Mouse (Mus musculus): ENCODE measurements at regions not wholly inside any gene's neighbourhood (a gene's known extent, or its start where the extent isn't known, plus 50 kb on each side); places are given as distances from the start of the nearest gene placed in this dataset.

- no peaks in the 10 kb centered on the region for H3K4me1 ChIP-seq
- H3K27me3 ChIP-seq: peaks cover 40% of the 10 kb centered on the region
- 45% methylated on average over 11 of the region's 11 CpGs for WGBS
- no peak overlapping the region for H3K4me2 ChIP-seq (replicated peaks)
- no peak overlapping the region for H3K4me3 ChIP-seq (replicated peaks)
- no peaks in the 10 kb centered on the region for H3K9me3 ChIP-seq (replicated peaks)
- no peak overlapping the region for H3K9ac ChIP-seq
- ATAC-seq (ENCODE audit: insufficient number of reproducible peaks, low FRiP score, low TSS enrichment, low read depth): no peak
- no peaks in the 10 kb centered on the region for H3K36me3 ChIP-seq
- H3K27ac ChIP-seq (replicated peaks): no peak overlapping the region
Measured at GRCm38 (mm10) chr8:12487201-12487600, 85.6 kb upstream of the Spaca7 start.

- no peak overlapping the region for H3K4me2 ChIP-seq (replicated peaks)
- no peak overlapping the region for H3K27ac ChIP-seq (replicated peaks)
- ATAC-seq (ENCODE audit: insufficient number of reproducible peaks, low FRiP score, low TSS enrichment, low read depth): no peak
- no peak overlapping the region for H3K9ac ChIP-seq
- no peaks in the 10 kb centered on the region for H3K9me3 ChIP-seq (replicated peaks)
- H3K36me3 ChIP-seq: no peaks in the 10 kb centered on the region
- H3K4me3 ChIP-seq (replicated peaks): no peak overlapping the region
- no peaks in the 10 kb centered on the region for H3K4me1 ChIP-seq
- 86% methylated on average over 5 of the region's 5 CpGs for WGBS
- H3K27me3 ChIP-seq: peaks cover 39% of the 10 kb centered on the region
Measured at GRCm38 (mm10) chr8:12489194-12489593, 83.6 kb upstream of the Spaca7 start.

- H3K4me3 ChIP-seq (replicated peaks): no peak overlapping the region
- no peak overlapping the region for H3K9ac ChIP-seq
- ATAC-seq (ENCODE audit: insufficient number of reproducible peaks, low FRiP score, low TSS enrichment, low read depth): no peak
- no peak overlapping the region for H3K27ac ChIP-seq (replicated peaks)
- H3K27me3 ChIP-seq: peaks cover 44% of the 10 kb centered on the region
- 62% methylated on average over 6 of the region's 6 CpGs for WGBS
- no peaks in the 10 kb centered on the region for H3K4me1 ChIP-seq
- H3K36me3 ChIP-seq: no peaks in the 10 kb centered on the region
- no peak overlapping the region for H3K4me2 ChIP-seq (replicated peaks)
- no peaks in the 10 kb centered on the region for H3K9me3 ChIP-seq (replicated peaks)
Measured at GRCm38 (mm10) chr8:12491472-12491871, 81.4 kb upstream of the Spaca7 start.

GRCm38 (mm10) chr8:12492461-12492860, 80.4 kb upstream of the Spaca7 start:
- WGBS: 60% methylated on average over 2 of the region's 2 CpGs
- Histone ChIP-seq H3K27me3 (peaks cover 37% of the 10 kb centered on the region), H3K4me3 (replicated peaks) (no peak overlapping the region), H3K4me2 (replicated peaks) (no peak overlapping the region), H3K27ac (replicated peaks) (no peak overlapping the region), H3K36me3 (no peaks in the 10 kb centered on the region), H3K9me3 (replicated peaks) (no peaks in the 10 kb centered on the region), H3K9ac (no peak overlapping the region), H3K4me1 (no peaks in the 10 kb centered on the region)
- no peak for ATAC-seq (ENCODE audit: insufficient number of reproducible peaks, low FRiP score, low TSS enrichment, low read depth)

DNA sequence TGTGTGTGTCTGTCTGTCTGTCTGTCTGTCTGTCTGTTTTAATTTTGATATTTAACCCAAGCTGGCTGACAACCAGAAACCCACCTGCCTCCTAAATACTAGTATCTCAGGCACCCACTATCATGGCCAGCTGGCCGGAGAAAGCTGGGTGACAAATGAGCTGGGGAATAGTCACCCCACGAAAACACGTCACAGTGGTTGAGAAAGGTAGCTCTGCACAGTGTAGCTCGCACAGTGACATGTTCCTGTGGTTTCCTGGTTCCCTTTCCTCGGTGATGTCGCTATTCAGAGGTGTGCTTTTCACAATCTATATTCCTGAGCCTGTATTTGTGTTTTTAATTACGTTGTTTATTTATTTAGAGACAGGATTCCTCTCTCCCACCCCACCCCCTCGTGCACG, 78.3 kb upstream of the Spaca7 start:
- no peak for ATAC-seq (ENCODE audit: insufficient number of reproducible peaks, low FRiP score, low TSS enrichment, low read depth)
- Histone ChIP-seq H3K27me3 (peaks cover 44% of the 10 kb centered on the region), H3K4me1 (no peaks in the 10 kb centered on the region), H3K27ac (replicated peaks) (no peak overlapping the region), H3K9me3 (replicated peaks) (no peaks in the 10 kb centered on the region), H3K9ac (no peak overlapping the region), H3K4me3 (replicated peaks) (no peak overlapping the region), H3K36me3 (no peaks in the 10 kb centered on the region), H3K4me2 (replicated peaks) (no peak overlapping the region)
- 64% methylated on average over 9 of the region's 9 CpGs for WGBS

- Histone ChIP-seq H3K4me3 (replicated peaks) (no peak overlapping the region), H3K9me3 (replicated peaks) (no peaks in the 10 kb centered on the region), H3K27me3 (peaks cover 63% of the 10 kb centered on the region), H3K4me1 (peaks cover 7% of the 10 kb centered on the region), H3K9ac (no peak overlapping the region), H3K27ac (replicated peaks) (no peak overlapping the region), H3K36me3 (no peaks in the 10 kb centered on the region), H3K4me2 (replicated peaks) (no peak overlapping the region)
- WGBS: 7% methylated on average over 6 of the region's 6 CpGs
- no peak for ATAC-seq (ENCODE audit: insufficient number of reproducible peaks, low FRiP score, low TSS enrichment, low read depth)
Measured at GRCm38 (mm10) chr8:12497420-12497819, 75.4 kb upstream of the Spaca7 start.

DNA sequence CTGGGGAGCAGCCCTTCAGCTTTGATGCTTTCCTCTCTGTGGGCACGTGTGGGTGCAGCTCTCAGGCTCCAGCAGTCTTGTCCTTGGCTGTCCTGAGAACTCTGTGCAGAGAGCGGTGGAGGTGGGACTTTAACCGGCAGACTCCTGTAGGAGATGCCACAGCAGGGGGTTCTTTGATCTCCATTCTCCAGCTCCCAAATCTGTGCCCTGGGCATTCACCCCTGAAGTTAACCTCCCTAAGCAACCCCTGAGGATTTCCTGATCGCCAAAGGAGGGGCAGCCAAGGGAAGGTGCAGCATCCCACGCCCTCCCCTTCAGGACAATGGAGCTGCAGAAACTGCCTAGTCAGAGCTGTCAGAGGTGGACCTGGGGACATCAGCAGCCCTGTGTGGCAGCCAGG, 73.2 kb upstream of the Spaca7 start:
- WGBS: 9% methylated on average over 5 of the region's 5 CpGs
- Histone ChIP-seq H3K9ac (no peak overlapping the region), H3K9me3 (replicated peaks) (no peaks in the 10 kb centered on the region), H3K4me2 (replicated peaks) (no peak overlapping the region), H3K36me3 (no peaks in the 10 kb centered on the region), H3K4me3 (replicated peaks) (no peak overlapping the region), H3K27me3 (peaks cover 68% of the 10 kb centered on the region), H3K4me1 (peaks cover 12% of the 10 kb centered on the region), H3K27ac (replicated peaks) (no peak overlapping the region)
- no peak for ATAC-seq (ENCODE audit: insufficient number of reproducible peaks, low FRiP score, low TSS enrichment, low read depth)

- H3K27me3 ChIP-seq: peaks cover 72% of the 10 kb centered on the region
- H3K9me3 ChIP-seq (replicated peaks): no peaks in the 10 kb centered on the region
- no peak overlapping the region for H3K4me2 ChIP-seq (replicated peaks)
- no peak overlapping the region for H3K27ac ChIP-seq (replicated peaks)
- ATAC-seq (ENCODE audit: insufficient number of reproducible peaks, low FRiP score, low TSS enrichment, low read depth): no peak
- H3K4me1 ChIP-seq: peaks cover 12% of the 10 kb centered on the region
- no peak overlapping the region for H3K4me3 ChIP-seq (replicated peaks)
- H3K36me3 ChIP-seq: no peaks in the 10 kb centered on the region
- WGBS: 33% methylated on average over 3 of the region's 3 CpGs
- H3K9ac ChIP-seq: no peak overlapping the region
Measured at GRCm38 (mm10) chr8:12500291-12500690, 72.5 kb upstream of the Spaca7 start.

DNA sequence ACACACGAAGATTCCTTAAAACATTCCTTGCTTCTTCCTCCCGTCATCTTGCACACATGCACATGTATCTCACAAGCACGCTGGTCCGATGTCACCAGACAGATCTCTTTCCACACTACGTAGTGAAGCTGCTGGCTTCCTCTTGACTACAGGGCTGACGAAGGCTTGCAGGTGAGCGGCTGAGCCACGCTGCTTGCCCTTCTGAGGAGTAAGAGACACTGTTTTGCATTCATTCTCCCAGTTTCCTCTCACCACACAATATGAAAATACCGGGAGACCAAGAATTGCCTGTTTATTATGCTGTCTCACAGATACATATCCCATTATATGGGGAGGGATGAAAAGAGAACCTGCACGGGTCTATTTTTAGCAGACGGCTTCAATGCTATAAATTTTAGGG, 71.0 kb upstream of the Spaca7 start:
- 3% methylated on average over 11 of the region's 11 CpGs for WGBS
- H3K4me2 ChIP-seq (replicated peaks): no peak overlapping the region
- no peak overlapping the region for H3K4me3 ChIP-seq (replicated peaks)

GRCm38 (mm10) chr8:12502321-12502775, 70.5 kb upstream of the Spaca7 start:
- 0% methylated on average over 22 of the region's 22 CpGs for WGBS
- Histone ChIP-seq H3K4me1 (peaks cover 12% of the 10 kb centered on the region), H3K27me3 (peaks cover 84% of the 10 kb centered on the region), H3K36me3 (no peaks in the 10 kb centered on the region), H3K27ac (replicated peaks) (no peak overlapping the region), H3K9ac (no peak overlapping the region), H3K4me3 (replicated peaks) (no peak overlapping the region; the same call in 1 of the 2 replicates), H3K9me3 (replicated peaks) (no peaks in the 10 kb centered on the region), H3K4me2 (replicated peaks) (peak overlapping the region; percentile 35)
- ATAC-seq (ENCODE audit: insufficient number of reproducible peaks, low FRiP score, low TSS enrichment, low read depth): no peak; the same call in 1 of the 2 replicates

More for the DNA sequence above, 71.0 kb upstream of the Spaca7 start:
- Histone ChIP-seq H3K9me3 (replicated peaks) (no peaks in the 10 kb centered on the region), H3K27me3 (peaks cover 82% of the 10 kb centered on the region), H3K27ac (replicated peaks) (no peak overlapping the region), H3K4me1 (peaks cover 12% of the 10 kb centered on the region), H3K36me3 (no peaks in the 10 kb centered on the region), H3K9ac (no peak overlapping the region)
- no peak for ATAC-seq (ENCODE audit: insufficient number of reproducible peaks, low FRiP score, low TSS enrichment, low read depth)

- no peak for ATAC-seq (ENCODE audit: insufficient number of reproducible peaks, low FRiP score, low TSS enrichment, low read depth)
- Histone ChIP-seq H3K9me3 (replicated peaks) (no peaks in the 10 kb centered on the region), H3K27me3 (peaks cover 81% of the 10 kb centered on the region), H3K36me3 (no peaks in the 10 kb centered on the region), H3K27ac (replicated peaks) (no peak overlapping the region), H3K4me3 (replicated peaks) (no peak overlapping the region), H3K4me1 (peaks cover 12% of the 10 kb centered on the region), H3K4me2 (replicated peaks) (no peak overlapping the region), H3K9ac (no peak overlapping the region)
- 11% methylated on average over 6 of the region's 6 CpGs for WGBS
Measured at GRCm38 (mm10) chr8:12502856-12503255, 70.0 kb upstream of the Spaca7 start.

GRCm38 (mm10) chr8:12503344-12503743, 69.5 kb upstream of the Spaca7 start:
- Histone ChIP-seq H3K4me1 (peaks cover 12% of the 10 kb centered on the region), H3K4me2 (replicated peaks) (no peak overlapping the region), H3K27ac (replicated peaks) (no peak overlapping the region), H3K27me3 (peaks cover 83% of the 10 kb centered on the region), H3K4me3 (replicated peaks) (no peak overlapping the region), H3K36me3 (no peaks in the 10 kb centered on the region), H3K9ac (no peak overlapping the region), H3K9me3 (replicated peaks) (no peaks in the 10 kb centered on the region)
- 5% methylated on average over 14 of the region's 14 CpGs for WGBS
- ATAC-seq (ENCODE audit: insufficient number of reproducible peaks, low FRiP score, low TSS enrichment, low read depth): no peak
